Mouse (Mus musculus) CH12.LX (cell line): ENCODE measurements around the gene Hoxb8.
A peak's percentile ranks its signal among the peaks of the same experiment; 100 is the strongest.

Experiments
- CTCF ChIP-seq, 2 experiments: IDR thresholded peaks in 1 of 2; conservative IDR thresholded peaks in 1 of 2; 2 replicates each; pipeline ENCODE4 v1.5.1; 2011 to 2012; ENCODE audit warnings: low read depth in 2 of 2, low read length in 2 of 2, improper control_type of control experiment in 1 of 2, inconsistent platforms in 1 of 2, mild to moderate bottlenecking in 1 of 2, moderate library complexity in 1 of 2
- GABPA ChIP-seq: IDR thresholded peaks from 2 replicates; pipeline ENCODE4 v1.6.1; 2012; ENCODE audit warnings: low read depth, low read length, improper control_type of control experiment, inconsistent platforms; ENCODE audit not compliant: insufficient replicate concordance
- KAT2A ChIP-seq: IDR thresholded peaks from 2 replicates; pipeline ENCODE4 v1.6.1; 2012; ENCODE audit warnings: low read length, improper control_type of control experiment, inconsistent platforms; ENCODE audit not compliant: insufficient replicate concordance
- MAZ ChIP-seq: IDR thresholded peaks from 2 replicates; pipeline ENCODE4 v1.6.1; 2012; ENCODE audit warnings: low read depth, mild to moderate bottlenecking, inconsistent platforms, low read length, improper control_type of control experiment, moderate library complexity
- MYC ChIP-seq: IDR thresholded peaks from 2 replicates; pipeline ENCODE4 v1.6.1; 2011; ENCODE audit warnings: low read depth, mild to moderate bottlenecking, improper control_type of control experiment, low read length
- NRF1 ChIP-seq: IDR thresholded peaks from 2 replicates; pipeline ENCODE4 v1.6.1; 2014; ENCODE audit warnings: low read depth, mild to moderate bottlenecking, inconsistent platforms, low read length, improper control_type of control experiment, moderate library complexity
- POLR2A ChIP-seq: IDR thresholded peaks from 2 replicates; pipeline ENCODE4 v1.6.1; 2011; ENCODE audit warnings: low read depth, mild to moderate bottlenecking, improper control_type of control experiment, low read length

DNA sequence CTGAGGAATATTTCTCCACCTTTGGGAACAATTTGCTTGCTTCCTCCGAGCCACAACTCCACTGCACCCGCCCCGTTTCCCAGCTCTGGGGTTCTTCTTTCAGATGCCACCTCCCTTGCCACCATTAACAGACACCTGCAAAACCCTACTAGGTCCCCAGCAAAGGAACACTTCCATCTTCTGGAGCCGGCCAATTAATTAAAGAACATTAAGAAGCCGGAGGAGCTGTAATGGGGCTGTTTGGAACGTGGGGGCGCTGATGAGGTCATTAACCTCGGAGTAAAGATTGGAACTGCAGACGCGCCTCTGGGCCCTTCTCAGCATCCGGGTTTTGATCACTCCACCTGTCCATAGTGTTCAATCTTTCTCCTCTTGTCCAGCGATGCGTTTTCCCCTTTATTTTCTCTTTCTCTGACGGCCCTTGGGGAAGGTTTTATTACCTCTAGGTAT, 25.7 kb upstream of the Hoxb8 start:
- peak in 1 of 2 experiments; percentile 38; a peak in 1 of 4 replicates for TF ChIP-seq CTCF (conservative IDR thresholded peaks at IDR 0.05 in 1 of 2, IDR thresholded peaks at IDR 0.05 in 1 of 2; ENCODE audit: low read depth in 2 of 2, low read length in 2 of 2)
- TF ChIP-seq MYC: no peak
- no peak for TF ChIP-seq NRF1
- no peak for TF ChIP-seq MAZ
- TF ChIP-seq POLR2A: no peak
- TF ChIP-seq KAT2A: no peak
- no peak for TF ChIP-seq GABPA
